Mouse (Mus musculus) layer of hippocampus, adult 2 months (tissue): Measurements from ENCODE around the gene Akap5. TPM values are rescaled to one million over a fixed set of nuclear protein-coding genes. Genes with fewer than 3 reads are reported as not detected.

Experiments
- DNase-seq, 2 experiments: peaks; one replicate each; pipeline ENCODE4 v3.0.0; 2022; ENCODE audit warnings: low spot score in 2 of 2
- H3K27ac ChIP-seq: fragments of 200-600 bp; 2 replicates; pipeline ENCODE4 v1.8.1; 2022
- H3K4me3 ChIP-seq: fragments of 200-600 bp; 2 replicates; pipeline ENCODE4 v1.8.1; 2022; ENCODE audit warnings: mild to moderate bottlenecking
- CTCF ChIP-seq: fragments of 200-600 bp; conservative IDR thresholded peaks from 2 replicates; pipeline ENCODE4 v1.8.1; 2022; ENCODE audit warnings: antibody characterized with exemption, mild to moderate bottlenecking, moderate library complexity
- total RNA-seq, 2 experiments: library from RNA; stranded (reverse); gene quantifications; 2 replicates each; pipeline ENCODE4 v1.2.3; 2021

Akap5 gene
- total RNA-seq, 2 experiments from 2014 or later, result 61.5 to 63.0 TPM

DNA sequence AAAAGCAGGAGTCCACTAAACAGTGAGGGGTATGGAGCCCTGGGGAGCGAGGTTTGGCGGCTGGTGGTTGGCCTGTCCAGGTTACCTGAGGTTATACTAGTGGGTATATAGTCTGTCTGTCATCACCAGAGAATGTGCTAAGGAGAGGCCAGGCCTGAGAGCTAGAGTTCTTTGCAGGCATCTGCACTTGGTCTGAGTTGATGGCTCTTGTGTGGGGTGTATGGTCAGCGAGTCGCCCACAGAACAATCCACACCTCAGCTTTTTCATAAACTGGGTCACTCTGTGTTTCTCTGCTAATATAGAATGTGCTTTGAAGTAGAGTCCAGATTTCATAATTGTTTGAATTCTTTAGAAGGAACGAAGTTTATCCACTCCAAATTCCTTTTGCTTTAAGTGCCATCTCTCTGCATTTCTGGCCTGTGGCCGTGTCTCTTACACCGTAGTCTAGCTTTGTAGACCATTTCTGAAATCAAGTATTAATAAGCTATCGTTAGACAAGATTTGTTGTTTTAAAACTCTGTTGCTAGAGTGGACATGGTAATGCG, 25.3 kb upstream of the Akap5 start:
- no peak for DNase-seq
- Histone ChIP-seq H3K27ac (no peak overlapping the region), H3K4me3 (no peak overlapping the region)
- TF ChIP-seq CTCF, result no peak

DNA sequence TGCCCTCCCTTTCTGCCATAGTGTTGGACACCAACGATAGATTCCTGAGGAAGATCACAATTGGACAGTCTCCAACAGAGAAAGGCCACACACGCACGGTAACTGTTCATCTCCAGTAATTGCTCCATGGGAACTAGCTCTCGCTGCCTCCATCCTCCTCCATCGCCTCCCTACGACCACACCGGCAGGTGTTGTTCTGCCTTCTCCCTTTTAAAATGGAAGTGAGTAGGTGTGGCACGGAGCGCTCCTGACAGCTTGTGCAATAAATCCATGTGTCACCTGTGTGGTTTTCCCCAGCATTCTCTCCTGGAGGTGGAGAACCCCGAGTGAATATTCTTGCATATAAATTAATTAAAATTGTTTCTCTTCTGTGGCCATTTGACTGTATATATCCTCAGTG, 24.3 kb upstream of the Akap5 start:
- DNase-seq, result peak in 1 of 2 experiments; percentile 36
- TF ChIP-seq CTCF, result no peak
- no peak overlapping the region; the same call in 1 of the 2 replicates for H3K27ac ChIP-seq
- no peak overlapping the region for H3K4me3 ChIP-seq

DNA sequence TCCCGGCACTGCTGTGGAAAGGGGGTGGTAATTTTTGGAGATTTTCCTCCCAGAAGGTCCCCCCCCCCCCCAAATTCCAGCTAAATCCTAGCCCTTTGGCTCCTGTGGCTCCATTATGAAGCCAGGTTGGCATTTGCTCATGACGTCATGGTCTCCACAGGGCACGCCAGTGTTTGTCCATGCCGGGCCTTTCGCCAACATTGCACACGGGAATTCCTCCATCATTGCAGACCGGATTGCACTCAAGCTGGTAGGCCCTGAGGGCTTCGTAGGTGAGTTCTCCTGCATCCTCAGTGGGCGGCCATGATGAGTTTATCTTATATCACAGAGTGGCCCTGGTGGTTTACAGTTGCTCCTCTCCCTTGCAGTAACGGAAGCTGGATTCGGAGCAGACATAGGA, 21.2 kb upstream of the Akap5 start:
- H3K4me3 ChIP-seq, result no peak overlapping the region
- no peak for DNase-seq
- H3K27ac ChIP-seq, result peak overlapping the region; percentile 46; the same call in 1 of the 2 replicates
- no peak for TF ChIP-seq CTCF

DNA sequence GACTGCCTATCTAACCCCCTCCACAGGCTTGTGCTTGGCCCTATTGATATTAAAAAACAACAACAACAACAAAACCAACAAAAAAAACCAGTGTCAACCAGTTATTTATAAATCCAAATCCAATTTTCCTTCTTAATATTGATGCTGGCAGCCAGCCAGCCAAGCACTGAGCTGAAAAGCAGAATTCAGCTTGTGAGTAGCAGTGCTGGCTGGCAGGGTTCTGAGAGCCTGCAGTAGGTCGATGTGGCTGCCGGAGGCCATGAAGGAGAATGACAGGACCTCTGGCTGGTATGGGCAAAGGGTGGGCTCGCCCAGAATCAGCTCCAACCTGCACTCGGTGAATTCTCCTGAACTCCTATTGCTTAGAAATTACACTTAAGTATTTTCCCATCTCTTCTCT, 20.5 kb upstream of the Akap5 start:
- DNase-seq, result no peak
- no peak for TF ChIP-seq CTCF
- Histone ChIP-seq H3K4me3 (no peak overlapping the region), H3K27ac (peak overlapping the region; percentile 46; the same call in 1 of the 2 replicates)

DNA sequence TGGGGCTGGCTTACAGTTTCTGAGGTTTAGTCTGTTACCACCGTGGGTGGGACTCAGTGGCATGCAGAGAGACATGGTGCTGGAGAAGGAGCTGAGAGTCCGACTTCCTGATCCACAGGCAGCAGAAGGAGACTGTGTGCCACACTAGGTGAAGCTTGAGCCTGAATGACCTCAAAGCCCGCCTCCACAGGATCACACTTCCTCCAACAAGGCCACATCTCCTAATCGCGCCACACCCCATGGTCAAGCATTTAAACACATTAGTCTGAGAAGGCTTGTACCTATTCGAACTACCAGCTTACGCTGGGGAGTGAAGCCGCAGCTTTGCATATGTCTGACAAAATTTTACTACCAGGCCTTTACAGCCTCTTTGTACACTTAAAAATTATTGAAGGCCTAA, 19.6 kb upstream of the Akap5 start:
- Histone ChIP-seq H3K27ac (no peak overlapping the region), H3K4me3 (no peak overlapping the region)
- DNase-seq, result no peak
- no peak for TF ChIP-seq CTCF

DNA sequence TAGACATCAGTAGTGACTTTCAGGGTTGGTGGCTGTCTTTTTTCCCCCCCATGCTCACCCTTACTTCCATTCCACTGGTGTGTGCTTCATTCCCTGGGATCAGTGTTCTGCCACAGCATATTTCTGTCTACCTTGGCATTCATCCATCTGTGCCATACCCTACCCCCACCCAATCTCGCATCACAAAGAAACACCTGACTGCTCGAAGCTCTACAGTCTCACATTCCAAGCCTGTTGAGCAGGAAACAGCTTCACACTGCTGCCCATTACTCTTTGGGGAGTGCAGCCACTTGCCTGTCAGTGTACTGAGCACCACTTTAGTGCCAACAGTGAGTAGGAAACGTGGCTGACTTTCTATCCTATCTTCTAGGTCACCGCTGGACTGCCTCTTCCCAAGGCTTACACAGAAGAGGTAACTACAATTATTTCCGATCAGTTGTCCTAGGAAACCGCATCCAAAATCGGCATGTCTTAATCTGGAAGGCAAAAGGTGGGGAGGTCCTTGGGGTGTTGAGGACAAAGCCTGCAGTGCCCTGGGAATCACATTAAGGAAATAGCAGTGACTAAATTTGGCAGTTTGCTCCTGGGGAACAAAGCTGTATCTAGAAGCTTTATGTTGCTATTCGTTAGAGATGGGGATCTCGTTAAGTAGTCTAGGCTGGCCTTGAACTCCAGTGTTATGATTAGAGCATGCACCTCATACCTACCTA, 17.7 kb upstream of the Akap5 start:
- Histone ChIP-seq H3K4me3 (no peak overlapping the region), H3K27ac (peak overlapping the region; percentile 72; the same call in 1 of the 2 replicates)
- no peak for DNase-seq
- TF ChIP-seq CTCF, result no peak

DNA sequence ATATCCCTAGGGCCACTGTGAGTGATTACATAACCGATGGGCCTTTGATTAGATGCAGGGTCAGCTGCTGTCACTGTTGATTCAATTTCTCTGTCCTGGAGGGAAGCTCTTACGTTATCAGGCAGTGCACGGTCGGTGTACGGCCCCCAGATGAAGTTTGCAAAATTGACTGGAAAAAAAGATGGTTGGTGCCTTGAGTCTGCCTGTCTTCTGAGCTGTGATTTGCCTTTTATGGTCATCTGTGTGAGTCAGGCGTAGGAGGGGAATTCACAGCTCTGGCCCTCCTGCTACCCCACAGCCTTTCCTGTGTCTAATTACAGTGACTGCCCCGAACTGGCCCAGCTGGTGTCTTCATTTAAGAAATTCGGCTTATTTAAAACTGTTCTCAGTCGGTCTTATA, 16.7 kb upstream of the Akap5 start:
- no peak overlapping the region for H3K4me3 ChIP-seq
- no peak for TF ChIP-seq CTCF
- H3K27ac ChIP-seq, result peak overlapping the region; percentile 72
- DNase-seq, result peak in 1 of 2 experiments; percentile 52

DNA sequence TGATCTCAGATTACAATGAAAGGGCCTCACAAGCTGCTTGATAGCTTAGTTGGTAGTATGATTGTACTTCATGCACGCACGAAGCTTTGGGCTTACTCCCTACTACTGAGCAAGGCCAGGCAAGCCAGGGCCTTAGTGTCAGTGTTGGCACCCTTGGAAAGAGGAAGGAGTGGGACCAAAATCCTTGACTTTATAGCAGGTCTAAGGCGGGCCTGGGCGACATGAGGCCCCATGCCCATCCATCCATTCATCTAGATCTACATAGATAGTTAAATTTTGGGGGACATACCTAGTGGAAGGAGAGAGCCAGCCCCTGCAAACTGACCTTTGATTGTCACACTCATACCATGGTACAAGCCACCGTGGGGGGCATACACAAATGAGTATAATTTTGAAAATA, 16.3 kb upstream of the Akap5 start:
- H3K27ac ChIP-seq, result peak overlapping the region; percentile 72
- H3K4me3 ChIP-seq, result no peak overlapping the region
- DNase-seq, result no peak
- no peak for TF ChIP-seq CTCF

DNA sequence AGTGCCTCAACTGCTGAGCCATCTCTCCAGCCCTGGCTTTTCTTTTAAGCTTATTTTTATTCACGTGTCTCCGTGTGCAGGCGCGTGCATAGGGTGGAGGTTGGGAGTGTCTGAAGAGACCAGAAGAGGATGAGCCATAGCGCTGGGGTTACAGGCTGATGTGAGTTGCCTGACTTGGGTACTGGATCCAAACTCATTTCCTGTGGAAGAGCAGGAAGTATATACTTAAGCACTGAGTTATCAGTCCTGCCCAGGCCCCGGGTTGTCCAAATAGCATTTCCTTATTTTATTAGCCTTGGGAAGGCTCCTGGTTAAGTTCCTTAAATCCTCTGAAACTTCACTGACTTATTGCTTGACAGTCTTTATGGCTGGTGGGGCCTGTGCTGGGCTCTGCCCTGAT, 14.7 kb upstream of the Akap5 start:
- H3K27ac ChIP-seq, result no peak overlapping the region
- H3K4me3 ChIP-seq, result no peak overlapping the region
- no peak for DNase-seq
- TF ChIP-seq CTCF, result no peak

DNA sequence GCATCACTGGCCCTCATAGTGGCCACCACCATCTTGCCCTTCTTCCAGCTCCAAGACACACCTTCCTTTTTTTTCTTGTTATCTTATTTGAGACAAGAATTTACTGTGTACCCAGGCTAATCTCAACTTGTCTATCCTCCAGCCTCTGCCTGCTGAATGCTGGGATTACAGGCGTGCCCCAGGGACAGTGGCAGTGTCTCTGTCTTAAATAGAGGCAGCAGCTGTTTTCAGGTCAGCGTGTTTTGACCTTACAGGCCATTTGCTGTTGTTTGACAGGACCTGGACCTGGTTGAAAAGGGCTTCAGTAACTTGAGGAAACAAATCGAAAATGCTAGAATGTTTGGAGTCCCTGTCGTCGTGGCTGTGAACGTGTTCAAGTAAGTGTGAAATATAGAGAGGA, 14.1 kb upstream of the Akap5 start:
- H3K27ac ChIP-seq, result no peak overlapping the region
- H3K4me3 ChIP-seq, result no peak overlapping the region
- no peak for TF ChIP-seq CTCF
- no peak for DNase-seq

DNA sequence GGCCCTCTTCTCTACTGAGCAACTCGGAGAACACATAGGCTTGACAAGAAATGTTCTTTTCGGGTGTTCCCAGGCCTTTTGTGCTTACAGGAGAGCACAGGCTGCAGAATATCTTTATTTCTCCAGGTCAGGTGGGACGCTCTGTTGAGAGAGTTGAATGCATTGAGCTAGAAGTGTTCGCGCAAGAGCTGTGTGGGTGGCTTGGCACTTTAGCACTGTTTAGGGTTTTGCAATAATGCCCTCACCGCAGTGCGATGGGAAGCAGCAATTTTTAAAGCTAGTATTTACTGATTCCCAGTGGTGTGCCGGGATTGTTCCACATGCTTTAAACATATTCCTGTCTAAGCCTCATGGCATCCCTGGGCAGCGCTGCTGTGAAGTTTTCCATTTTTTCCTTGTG, 13.5 kb upstream of the Akap5 start:
- TF ChIP-seq CTCF, result no peak
- H3K27ac ChIP-seq, result peak overlapping the region; percentile 32; the same call in 1 of the 2 replicates
- DNase-seq, result no peak
- no peak overlapping the region for H3K4me3 ChIP-seq

DNA sequence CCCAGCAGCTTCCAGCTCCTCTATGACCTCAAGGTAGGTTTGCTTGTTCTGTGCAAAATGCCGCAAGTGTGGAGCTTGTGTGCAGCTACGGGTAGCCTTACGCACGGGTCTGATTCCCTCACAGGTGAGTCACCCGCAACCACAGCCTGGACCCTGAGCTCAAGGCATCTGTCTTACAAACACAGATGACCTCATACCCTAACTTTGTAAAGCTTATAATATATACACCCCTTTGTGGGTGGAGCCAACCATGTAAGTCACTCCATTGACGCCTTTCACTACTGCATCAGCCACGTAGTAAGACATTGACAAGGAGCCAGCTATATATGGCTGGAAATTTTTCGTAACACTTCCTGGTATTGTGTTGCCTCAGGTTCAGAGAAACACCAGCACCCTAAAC, 12.7 kb upstream of the Akap5 start:
- no peak for TF ChIP-seq CTCF
- no peak overlapping the region for H3K4me3 ChIP-seq
- peak overlapping the region; percentile 32; the same call in 1 of the 2 replicates for H3K27ac ChIP-seq
- DNase-seq, result no peak

DNA sequence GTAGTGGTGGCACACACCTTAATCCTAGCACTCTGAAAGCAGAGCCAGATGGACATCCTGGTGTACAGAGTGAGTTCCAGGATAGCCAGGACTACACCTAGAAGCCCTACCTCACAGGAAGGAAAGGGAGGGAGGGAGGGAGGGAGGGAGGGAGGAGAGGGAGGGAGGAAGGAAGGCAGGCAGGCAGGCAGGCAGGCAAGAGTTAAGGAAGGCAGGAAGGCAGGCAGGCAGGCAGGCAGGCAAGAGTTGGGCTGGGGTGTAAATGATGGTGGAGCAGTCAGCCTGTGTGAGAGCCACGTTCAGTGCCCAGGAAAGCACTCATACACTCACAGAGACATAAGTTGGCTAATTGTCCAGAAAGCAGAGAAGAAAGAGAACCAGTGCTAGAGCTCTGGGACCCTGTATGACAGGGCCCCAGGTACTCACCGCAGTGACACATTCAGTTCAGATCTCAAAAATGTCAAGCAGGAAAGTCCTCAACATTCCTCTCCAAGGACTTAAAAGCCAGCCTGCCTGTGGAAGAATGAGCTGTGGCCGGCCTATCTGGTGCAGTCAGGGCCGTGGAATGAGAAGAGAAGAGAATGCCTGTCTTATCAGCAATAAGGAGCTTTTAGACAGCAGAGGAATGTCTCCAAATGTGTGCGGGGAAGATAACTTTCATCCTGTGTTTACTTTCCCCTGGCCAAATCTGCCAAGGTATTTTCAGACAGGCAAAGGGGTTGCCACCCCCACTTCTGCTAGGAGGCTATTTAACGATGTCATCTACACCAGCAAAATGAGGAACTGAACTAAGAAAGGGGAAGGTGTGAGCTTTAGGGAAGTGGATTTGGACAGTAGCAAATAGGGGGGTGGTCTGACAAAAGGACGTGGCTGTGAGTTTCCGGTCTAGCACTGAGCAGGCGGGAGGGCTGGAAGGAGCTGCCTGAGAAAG, 6.1 kb upstream of the Akap5 start:
- TF ChIP-seq CTCF, result no peak
- DNase-seq, result no peak
- peak overlapping the region; percentile 46; the same call in 1 of the 2 replicates for H3K27ac ChIP-seq
- no peak overlapping the region for H3K4me3 ChIP-seq
